Mouse (Mus musculus) olfactory bulb, adult 2 months (tissue): ENCODE measurements at regions not wholly inside any gene's neighbourhood (a gene's known extent, or its start where the extent isn't known, plus 50 kb on each side); places are given as distances from the start of the nearest gene placed in this dataset.
"Not testable (repeated sequence)": the region's sequence is repeated elsewhere in the genome, so short reads cannot be mapped to it uniquely, and the experiment has no call there.

ENCODE experiments used
- H3K27ac ChIP-seq: fragments of 200-500 bp; 2 replicates; pipeline ENCODE4 v1.5.1; 2012; ENCODE audit warnings: low read depth, low read length; ENCODE audit not compliant: insufficient read depth
- H3K4me1 ChIP-seq: fragments of 200-500 bp; 2 replicates; pipeline ENCODE4 v1.6.1; 2012; ENCODE audit warnings: low read length; ENCODE audit not compliant: control insufficient read depth, insufficient read depth
- H3K4me3 ChIP-seq: fragments of 200-500 bp; 2 replicates; pipeline ENCODE4 v1.5.1; 2012; ENCODE audit warnings: mild to moderate bottlenecking, low read depth, low read length, moderate library complexity; ENCODE audit not compliant: insufficient read depth
- CTCF ChIP-seq: fragments of 200-500 bp; IDR thresholded peaks from 2 replicates; pipeline ENCODE4 v1.5.1; 2012; ENCODE audit warnings: low read depth, mild to moderate bottlenecking, low read length, moderate library complexity; ENCODE audit not compliant: insufficient read depth
- POLR2A ChIP-seq: fragments of 200-500 bp; IDR thresholded peaks from 2 replicates; pipeline ENCODE4 v1.6.1; 2012; ENCODE audit warnings: mild to moderate bottlenecking, low read depth, low read length, moderate library complexity; ENCODE audit not compliant: insufficient read depth
- WGBS: fragments of 180-500 bp; shearing (Covaris S2); methylation state at CpG from one replicate; pipeline ENCODE4 v1.1.7; 2018; 5-methylcytosine and 5-hydroxymethylcytosine counted together

DNA sequence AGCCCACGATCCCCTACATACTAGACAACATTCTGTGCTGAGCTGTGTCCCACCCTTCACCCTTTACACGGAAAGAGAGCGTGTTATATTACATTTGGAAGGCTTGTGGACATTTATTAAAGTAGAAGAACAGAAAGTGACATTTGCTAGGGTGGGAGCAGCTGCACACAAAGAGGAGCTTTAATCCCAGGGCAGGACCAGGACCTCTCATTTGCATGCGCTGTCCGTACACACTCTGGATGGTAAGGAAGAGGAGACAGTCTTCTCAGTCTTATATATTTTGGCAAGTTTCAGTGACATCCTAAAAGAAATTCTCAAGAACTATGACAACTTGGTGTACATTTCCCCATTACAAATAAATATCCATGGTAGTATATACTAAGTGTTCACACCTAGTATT is 114.8 kb downstream of the Olfr721-ps1 start:
- Histone ChIP-seq H3K4me3 (no peak overlapping the region), H3K4me1 (no peaks in the 10 kb centered on the region), H3K27ac (no peak overlapping the region)
- TF ChIP-seq CTCF (no peak), POLR2A (no peak)
- 89% methylated on average over 5 of the region's 5 CpGs for WGBS

- no peaks in the 10 kb centered on the region for H3K4me1 ChIP-seq
- no peak for TF ChIP-seq CTCF
- TF ChIP-seq POLR2A: no peak
- 93% methylated on average over 1 of the region's 1 CpGs for WGBS
Observed at GRCm38 (mm10) chr14:14518027-14518426, 116.9 kb downstream of the Olfr721-ps1 start.

DNA sequence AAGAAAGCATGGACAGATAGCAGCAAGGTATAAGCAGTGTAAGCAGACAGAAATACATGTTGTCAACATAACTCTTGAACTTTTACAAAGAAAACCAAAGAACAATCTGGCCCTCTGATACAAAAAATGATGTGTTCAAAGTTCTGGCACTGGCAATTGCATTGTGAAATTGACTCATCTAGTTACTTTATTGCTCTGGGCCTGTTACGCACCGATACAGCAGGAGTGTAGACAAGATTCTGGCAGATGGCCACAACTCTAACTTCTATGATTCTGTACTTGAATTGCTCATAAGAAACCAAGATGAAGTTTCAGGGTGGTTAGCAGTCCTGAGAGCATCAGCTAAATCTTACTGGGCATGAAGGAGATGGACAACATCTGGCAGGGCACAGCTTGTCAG is 117.7 kb downstream of the Olfr721-ps1 start:
- 93% methylated on average over 2 of the region's 2 CpGs for WGBS
- no peaks in the 10 kb centered on the region for H3K4me1 ChIP-seq
- H3K4me3 ChIP-seq: no peak overlapping the region
- TF ChIP-seq POLR2A: no peak
- TF ChIP-seq CTCF: no peak
- no peak overlapping the region for H3K27ac ChIP-seq

More at GRCm38 (mm10) chr14:14518027-14518426, 116.9 kb downstream of the Olfr721-ps1 start:
- Histone ChIP-seq H3K4me3 (no peak overlapping the region), H3K27ac (no peak overlapping the region)

DNA sequence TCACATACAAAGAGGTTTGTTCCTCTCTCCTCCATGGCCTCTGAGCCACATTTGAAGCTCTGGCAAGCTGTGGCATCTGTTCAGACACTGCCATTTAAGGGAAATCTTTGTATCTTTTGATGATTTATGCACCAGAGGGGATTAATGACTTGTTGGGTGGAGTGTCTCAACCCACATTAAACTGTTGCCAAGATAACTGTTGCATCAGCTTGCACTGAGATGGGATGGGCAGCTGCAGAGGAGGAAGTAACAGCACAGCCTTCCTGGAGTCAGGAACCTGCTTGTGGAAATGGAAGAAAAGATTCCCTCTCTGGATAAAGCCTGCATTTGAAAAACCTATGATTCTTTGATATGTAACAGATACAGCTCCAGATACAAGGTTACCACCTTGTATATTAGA is 119.1 kb downstream of the Olfr721-ps1 start:
- Histone ChIP-seq H3K4me3 (no peak overlapping the region), H3K4me1 (no peaks in the 10 kb centered on the region), H3K27ac (no peak overlapping the region)
- no peak for TF ChIP-seq POLR2A

DNA sequence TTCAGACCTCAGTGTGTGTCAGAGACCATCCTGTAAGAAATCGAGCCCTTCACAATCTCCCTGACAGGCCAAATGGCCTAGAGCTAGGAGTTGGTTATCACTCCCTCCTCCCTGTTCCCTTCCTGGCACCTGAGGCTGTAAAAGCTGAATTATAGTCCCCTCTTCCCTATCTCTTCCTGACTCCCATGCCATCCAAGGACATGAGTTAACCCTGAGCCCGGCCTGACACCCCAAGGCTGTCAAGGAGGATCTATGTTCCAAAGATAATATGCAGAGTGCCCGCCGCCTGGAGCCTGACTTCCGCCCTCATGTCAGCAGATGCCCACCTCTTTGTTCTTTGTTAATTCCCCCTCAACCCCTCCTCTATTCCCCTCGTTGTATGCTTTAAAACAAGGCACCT is 120.2 kb downstream of the Olfr721-ps1 start:
- not testable (repeated sequence) for H3K27ac ChIP-seq, H3K4me1 ChIP-seq, H3K4me3 ChIP-seq
- 78% methylated on average over 6 of the region's 6 CpGs for WGBS

- no peak overlapping the region for H3K27ac ChIP-seq
- TF ChIP-seq CTCF: no peak
- no peak for TF ChIP-seq POLR2A
- no peak overlapping the region for H3K4me3 ChIP-seq
- no peaks in the 10 kb centered on the region for H3K4me1 ChIP-seq
- 92% methylated on average over 4 of the region's 4 CpGs for WGBS
Observed at GRCm38 (mm10) chr14:14525225-14525624, 124.1 kb downstream of the Olfr721-ps1 start.

GRCm38 (mm10) chr14:14528437-14528836 is 127.3 kb downstream of the Olfr721-ps1 start:
- 81% methylated on average over 1 of the region's 1 CpGs for WGBS
- Histone ChIP-seq H3K4me3 (no peak overlapping the region), H3K4me1 (no peaks in the 10 kb centered on the region), H3K27ac (no peak overlapping the region)
- TF ChIP-seq POLR2A: no peak

DNA sequence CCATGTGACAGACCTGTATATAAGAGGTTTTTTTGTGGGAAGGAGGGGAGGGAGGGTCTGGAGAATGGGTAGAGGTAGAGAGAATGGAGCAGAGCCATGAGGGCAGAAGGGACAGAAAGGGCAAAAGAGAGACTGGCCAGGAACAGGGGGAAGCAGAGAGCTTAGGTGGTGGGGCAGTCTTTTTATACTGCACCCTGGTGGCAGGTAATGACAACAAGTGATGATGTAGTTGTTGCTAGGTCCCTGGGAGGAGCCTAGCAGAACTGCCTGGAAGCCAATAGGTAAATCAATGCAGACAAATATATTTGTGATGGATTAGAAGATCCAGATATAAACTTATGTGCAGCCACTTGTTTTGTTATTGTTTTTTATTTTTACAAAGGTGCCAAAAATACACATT is 140.1 kb downstream of the Olfr721-ps1 start:
- Histone ChIP-seq H3K27ac (no peak overlapping the region), H3K4me1 (no peaks in the 10 kb centered on the region), H3K4me3 (no peak overlapping the region)
- TF ChIP-seq POLR2A (no peak), CTCF (no peak)

DNA sequence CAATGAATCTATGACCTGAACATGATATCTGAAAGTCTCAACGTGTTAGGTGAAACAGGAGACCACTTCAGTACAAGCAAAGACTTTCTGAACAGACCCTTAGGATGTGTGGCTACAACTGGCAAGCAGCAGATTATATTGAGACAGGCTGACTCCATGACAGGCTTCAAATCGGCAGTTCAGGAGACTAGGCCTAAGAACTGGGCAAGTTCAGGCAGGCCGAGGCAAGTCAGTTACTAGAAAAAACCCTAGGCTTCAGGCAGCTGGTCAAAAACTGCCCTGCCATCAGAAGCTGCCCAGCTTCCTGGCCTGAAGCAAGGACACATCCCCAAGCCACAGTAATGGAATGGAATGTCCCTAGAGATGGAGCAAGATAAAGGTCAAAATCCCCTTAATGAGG is 140.6 kb downstream of the Olfr721-ps1 start:
- no peak for TF ChIP-seq POLR2A
- no peak for TF ChIP-seq CTCF
- no peak overlapping the region for H3K4me3 ChIP-seq
- H3K27ac ChIP-seq: no peak overlapping the region
- H3K4me1 ChIP-seq: no peaks in the 10 kb centered on the region
- WGBS: 78% methylated on average over 3 of the region's 3 CpGs

DNA sequence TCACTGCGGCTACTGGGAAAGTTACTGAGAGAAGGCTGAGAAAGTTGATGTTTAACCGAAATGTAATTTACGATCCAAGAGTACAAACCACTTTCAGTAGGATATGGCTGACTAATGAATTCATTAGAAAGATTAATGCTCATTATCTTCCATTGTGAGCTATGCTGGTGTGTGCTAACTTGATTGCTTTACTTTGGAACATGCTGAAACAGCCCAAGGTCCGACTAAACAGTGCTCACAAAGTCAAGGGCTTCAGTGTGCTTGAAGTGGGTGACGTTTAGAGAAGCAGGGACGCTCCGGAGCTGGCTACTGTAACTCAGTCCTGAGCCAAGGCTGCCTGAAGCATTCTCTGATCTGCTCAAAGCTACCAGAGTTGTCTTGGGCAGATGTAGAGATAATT is 143.1 kb downstream of the Olfr721-ps1 start:
- Histone ChIP-seq H3K4me1 (no peaks in the 10 kb centered on the region), H3K27ac (no peak overlapping the region), H3K4me3 (no peak overlapping the region)
- 66% methylated on average over 7 of the region's 7 CpGs for WGBS
- TF ChIP-seq CTCF (no peak), POLR2A (no peak)
